Mouse (Mus musculus): Measurements from ENCODE around the gene Mgat5b.
A peak's percentile ranks its signal among the peaks of the same experiment; 100 is the strongest.

The Mgat5b gene

DNA sequence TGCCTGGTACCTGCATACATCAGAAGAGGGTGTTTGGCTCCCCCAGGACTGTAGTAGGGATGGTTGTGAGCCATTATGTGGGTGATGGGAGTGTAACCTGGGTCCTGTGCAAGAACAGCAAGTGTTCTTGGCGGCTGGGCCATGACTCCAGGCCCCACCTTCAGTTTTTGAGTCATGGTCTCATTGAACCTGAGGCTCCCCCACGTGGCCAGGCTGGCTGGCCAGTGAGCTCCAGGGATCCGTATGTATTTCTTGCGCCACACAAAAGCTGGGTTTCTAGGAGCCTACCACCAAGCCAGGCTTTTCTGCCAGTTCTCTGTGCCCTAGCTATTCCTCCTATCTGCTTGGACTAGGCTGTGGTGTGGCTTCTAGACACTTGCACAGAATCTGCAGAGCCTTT lies 63.9 kb downstream of the Mgat5b start:
- no peak for DNase-seq (ENCODE audit: low spot score)

DNA sequence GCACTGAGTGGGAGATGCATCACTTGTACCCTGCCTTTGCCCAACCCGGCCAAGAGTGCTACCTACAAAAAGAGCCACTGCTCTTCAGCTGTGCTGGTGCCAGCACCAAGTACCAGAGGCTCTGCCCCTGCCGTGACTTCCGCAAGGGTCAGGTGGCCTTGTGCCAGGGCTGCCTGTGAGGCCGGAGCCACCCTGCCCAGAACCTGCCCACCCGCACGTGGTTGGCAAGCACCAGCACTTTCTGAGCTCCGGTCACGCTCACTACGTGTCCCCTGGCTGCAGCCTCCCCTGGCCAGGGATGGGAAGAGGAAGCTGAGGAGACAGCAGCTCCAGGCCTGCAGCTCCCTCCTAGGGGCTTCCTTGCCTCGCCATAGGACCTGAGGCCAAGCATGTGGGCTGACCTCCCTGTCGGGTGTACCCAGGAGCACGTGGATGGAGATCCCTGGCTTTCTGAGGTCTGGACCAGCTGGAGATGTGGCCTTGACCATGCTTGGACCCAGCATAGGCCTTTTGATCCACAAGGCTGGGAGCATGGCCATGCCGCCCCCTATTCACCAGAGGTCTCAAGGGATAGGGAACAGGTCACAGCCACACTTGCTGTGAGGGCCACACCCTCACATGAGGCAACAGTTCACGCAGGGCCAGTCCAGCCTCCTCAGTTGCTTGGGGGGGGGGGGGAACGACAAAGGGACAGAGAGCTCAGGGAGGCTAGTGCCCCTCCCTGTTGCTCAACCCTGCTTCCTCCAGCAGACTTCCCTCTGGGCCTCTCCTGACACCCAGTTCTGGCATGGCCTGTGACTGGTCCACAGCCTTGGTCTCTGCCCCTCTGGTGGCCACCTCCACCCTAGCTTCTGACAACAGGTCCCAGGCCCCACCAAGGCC lies 67.1 kb downstream of the Mgat5b start:
- DNase-seq (ENCODE audit: low spot score) = no peak

DNA sequence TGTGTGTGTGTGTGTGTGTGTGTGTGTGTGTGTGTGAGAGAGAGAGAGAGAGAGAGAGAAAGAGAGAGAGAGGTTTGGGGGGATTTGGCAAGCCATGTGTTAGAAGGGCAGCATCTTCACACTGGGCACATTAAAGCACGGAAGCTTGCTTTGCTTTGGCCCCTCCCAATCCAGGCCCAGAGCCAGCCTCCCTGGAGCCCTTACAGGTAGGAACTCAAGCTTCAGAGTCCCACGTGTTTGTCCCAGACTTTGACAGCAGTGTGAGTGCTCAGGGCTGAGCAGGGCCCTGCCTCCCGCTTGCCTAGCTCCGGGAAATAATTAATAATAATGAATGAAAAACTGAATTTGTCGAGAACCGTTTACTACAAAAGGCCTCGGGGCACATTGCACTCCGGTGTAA lies 69.5 kb downstream of the Mgat5b start:
- DNase-seq (ENCODE audit: low spot score) = no peak

DNA sequence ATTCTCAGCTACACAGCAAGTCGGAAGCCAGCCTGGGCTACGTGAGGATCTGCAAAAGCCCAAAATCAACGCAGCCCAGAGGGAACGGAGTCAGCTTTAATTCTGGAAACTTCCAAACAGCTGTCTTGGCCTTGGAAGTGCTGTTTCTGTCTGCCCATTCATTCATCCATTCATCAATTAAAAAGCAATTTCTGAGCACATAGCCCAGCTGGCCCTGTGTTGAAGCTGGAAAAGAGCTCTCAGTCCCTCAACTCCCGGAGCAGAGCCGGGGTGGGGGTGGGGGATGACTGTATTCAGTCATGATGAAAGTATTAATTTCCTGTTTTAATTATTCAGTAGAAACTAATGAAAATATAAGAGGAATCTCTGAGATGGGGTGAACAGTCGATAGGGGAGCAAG lies 71.6 kb downstream of the Mgat5b start:
- no peak for DNase-seq (ENCODE audit: low spot score)

DNA sequence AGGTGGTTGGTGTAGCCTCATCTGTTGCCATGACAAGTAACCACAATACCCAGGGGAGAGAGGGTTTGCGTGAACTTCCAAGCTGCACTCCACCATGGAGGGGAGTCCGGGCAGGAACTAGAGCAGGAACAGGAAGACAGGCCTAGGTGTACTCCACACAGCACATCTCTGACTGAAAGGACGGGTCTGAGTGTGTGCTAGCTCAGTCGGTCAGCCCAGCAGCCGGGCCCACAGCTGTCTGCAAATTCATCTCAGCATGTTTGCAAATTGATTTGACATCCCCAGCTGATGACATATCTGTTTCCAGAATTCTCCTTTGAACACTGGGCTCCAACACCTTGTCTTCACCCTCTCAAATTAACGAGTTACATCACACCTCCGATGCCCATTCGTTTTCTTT lies 72.7 kb downstream of the Mgat5b start:
- no peak for DNase-seq (ENCODE audit: low spot score)

DNA sequence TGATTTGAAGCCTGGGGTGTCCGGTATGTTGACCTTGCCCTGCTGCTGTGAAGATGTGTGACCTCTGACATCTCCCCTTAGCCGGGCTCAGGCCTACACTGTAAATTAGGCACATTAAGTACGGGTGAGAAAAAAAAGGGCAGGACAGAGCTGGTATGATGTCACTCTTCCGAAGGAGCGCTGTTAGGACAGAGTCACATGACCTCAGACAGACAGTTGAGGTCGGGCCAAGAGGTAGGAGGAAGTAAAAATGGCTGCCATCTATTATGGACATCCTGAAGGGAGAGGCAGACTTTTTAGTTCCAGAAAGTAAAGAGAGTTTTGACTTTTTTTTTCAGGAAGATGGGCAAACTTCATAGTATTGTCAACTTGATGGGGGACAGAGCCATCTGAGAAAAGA lies 73.3 kb downstream of the Mgat5b start:
- DNase-seq (ENCODE audit: low spot score) = no peak

DNA sequence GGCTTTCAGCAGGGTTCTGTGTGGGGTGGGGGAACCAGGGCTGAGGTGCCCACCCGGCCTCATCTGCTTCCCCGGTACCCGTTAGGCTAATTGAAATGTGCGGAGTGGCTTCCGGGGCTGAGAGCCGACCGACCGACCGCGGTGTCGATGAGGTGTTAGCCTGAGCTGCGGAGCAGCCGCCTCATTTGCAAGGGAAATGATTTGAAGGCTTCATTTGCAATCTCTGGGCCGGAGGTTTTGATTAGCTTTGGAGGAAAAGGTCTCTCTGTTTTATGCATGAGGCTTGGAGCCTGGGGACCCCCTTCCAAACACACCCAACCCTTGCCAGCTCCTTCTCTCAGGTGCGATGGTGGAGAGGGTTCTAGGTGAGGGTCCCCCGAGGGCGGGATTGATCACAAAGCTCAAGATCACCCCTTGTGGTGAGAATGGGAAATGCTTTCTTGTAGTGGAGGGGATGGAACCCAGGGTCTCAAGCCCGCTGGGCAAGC lies 75.5 kb downstream of the Mgat5b start:
- peak; percentile 44 for DNase-seq (ENCODE audit: low spot score)

DNA sequence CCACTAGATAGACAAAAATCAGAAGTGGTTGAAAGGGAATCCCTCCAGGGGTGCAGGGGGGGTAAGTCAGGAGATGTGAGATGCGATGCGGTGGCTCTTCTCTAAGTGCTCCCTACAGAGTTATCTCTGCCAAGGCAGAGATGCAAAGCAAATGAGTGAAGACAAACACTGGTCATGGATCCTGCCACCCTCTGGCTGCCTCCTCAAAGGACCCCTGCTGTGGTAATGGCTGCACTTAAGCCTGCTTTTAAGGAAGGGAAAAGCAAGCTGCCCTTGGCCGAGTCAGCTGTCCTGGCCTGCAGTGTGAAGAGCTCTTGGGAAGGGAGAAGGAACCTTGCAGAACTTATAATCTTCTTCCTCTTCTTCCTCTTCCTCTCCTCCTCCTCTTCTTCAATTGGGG lies 78.3 kb downstream of the Mgat5b start:
- DNase-seq (ENCODE audit: low spot score) = no peak

DNA sequence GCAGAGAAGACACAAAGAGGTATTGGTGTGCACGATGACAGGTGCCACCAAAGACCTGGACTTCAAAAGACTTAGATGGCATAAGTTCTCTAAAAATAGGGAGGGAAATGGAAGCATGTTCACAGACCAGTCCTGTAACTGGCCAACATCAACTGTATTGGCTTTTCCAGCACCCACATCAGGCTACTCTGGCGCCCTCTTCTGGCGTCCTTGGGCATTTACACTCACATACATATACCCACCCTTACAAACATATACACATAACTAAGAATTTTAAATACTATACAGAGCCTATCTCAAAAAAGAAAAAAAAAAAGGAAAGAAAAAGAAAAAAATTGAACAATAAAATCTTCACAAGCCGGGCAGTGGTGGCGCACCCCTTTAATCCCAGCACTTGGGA lies 80.3 kb downstream of the Mgat5b start:
- no peak for DNase-seq (ENCODE audit: low spot score)

DNA sequence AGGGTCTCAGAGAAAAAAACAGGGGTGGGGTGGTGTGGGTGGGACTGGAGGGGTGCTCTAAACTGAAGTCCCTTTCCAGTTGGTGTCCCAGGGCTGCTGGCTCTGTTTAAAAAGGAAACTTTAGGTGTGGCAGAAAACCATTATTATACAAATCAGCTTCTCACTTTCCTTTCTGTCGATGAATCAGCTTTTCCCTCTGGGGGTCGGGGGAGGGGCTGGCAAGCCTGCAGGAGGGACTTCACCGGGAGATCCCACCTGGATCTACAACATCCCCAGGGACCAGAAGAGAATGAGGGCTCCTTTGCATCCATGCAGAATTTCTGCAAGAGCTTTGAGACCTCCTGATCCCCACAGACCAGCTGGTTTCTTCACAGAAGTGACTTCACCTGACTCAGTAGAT lies 81.6 kb downstream of the Mgat5b start:
- DNase-seq (ENCODE audit: low spot score) = no peak

DNA sequence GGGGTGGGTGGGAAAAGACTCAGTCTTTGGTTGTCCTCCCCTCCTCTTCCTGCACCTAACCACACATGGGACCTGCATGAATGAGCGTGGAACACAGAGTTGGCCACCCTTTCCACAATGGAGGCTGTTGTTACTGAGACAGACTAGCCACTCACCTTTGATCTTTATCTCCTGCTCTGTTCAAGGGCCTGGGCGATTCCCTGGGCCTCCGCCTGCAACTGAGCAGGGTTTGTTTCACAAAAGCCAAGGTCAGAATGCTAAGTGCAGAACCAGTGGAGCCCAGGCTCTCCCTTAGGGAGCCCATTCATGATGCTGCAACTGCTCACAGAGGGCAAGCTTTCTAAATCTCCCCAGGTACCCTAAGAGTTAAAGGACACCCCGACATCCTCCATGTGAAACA lies 83.1 kb downstream of the Mgat5b start:
- DNase-seq (ENCODE audit: low spot score) = no peak

DNA sequence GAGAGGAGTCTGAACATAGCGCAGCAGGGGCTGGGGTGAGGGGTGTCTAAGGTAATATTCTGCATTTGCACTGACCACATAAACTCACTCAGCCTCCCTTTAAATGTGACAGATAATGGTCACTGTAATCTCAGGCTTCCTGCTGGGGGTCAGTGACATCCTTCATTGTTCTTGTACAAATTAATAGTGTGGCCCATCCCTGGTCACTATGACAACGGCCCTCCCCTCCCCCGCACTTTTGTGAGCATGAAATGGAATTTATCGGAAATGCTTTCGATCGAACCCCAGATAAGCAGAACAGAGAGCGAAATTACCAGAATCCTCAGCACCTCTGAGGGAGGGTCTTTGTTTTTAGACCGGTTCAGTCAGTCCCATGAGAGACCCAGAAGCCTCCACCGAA lies 84.8 kb downstream of the Mgat5b start:
- DNase-seq (ENCODE audit: low spot score) = no peak

DNA sequence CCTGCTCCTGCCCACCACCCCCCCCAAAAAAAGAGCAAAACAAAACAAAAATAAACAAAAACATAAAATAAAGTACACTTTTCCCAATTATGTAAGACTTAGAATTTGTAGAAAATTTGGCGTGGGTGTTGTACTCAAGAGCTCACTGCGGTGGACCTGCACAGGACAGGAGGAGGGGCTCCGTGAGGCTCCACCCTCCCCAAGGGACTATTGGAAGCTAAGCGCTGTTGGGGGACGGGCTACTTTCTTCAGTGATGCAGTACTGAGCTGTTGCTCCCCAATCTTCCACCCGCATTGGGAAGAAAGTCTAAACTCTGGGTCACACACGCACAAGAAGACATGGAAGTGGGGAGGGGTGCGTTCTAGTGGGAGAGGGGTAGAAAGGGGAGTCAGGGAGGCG lies 85.6 kb downstream of the Mgat5b start:
- DNase-seq (ENCODE audit: low spot score) = no peak

DNA sequence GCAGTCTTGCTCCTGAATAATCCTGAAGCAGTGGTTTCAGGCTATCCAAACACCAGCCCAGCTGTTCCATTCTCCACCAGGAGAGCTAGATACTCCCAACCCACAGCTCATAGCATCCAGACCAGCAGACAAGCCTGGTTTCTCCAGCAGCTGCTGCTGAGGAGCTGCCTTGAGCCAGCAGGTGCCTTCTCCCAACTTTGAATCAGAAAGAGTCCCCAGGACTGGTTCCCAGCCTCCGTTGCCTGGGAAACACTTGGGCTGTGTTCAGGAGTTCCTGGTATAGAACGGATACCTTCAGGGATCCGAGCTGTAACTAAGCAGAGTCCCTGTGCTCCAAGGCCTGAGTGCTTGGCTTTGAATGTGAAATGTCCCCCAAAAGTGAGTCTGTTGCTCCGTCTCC lies 98.8 kb downstream of the Mgat5b start:
- DNase-seq (ENCODE audit: low spot score) = no peak

DNA sequence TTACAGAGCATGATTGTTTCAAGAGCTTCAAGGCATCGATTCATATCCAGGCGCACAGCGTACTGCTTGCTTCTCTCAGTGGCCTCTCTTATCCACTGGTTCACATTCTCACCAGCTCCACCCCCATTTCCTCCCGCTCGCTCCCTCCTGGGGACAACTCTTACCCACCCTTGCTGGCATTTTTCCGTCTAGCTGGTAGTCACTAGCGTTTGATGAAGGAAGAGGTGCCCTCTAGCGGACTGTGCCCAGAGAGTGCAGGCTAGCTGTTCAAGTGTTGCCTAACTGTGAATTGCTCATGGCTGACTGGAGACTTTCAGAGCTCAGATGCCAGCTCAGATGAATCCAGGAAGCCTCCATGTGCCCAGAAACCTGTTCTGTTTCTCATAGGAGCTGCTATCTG lies 99.7 kb downstream of the Mgat5b start:
- peak; percentile 90 for DNase-seq (ENCODE audit: low spot score)

DNA sequence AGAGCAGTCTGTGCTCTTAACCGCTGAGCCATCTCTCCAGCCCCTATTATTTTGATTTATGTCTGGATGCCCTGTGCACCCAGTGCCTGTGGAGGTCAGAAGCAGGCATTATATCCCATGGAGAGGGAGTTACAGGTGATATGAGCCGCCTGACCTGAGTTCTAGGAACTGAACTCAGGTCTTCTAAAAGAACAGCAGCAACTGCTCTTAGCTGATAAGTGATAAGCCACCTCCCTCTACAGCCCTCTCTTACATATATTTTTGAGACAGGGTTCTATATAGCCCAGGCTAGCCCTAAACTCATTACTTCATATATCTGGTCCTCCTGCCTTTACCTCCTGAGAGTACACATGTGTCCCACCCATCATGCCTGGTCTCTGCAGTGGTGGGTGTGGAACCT lies 102.4 kb downstream of the Mgat5b start:
- DNase-seq (ENCODE audit: low spot score) = no peak

DNA sequence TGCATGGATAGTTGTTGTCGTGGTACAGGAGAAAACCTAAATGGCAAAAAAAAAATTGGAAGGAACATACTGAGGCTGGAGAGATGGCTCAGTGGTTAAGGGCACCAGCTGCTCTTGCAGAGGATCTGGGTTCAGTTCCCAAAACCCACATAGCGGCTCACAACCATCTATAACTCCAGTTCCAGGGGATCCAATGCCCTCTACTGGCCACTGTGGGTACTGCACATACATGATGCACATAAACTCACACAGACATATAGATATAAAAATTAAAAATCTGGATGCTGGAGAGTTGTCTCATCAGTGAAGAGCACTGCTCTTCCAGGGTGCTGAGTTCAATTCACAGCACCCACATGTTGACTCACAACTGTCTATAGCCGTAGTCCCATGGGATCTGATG lies 104.9 kb downstream of the Mgat5b start:
- no peak for DNase-seq (ENCODE audit: low spot score)

DNA sequence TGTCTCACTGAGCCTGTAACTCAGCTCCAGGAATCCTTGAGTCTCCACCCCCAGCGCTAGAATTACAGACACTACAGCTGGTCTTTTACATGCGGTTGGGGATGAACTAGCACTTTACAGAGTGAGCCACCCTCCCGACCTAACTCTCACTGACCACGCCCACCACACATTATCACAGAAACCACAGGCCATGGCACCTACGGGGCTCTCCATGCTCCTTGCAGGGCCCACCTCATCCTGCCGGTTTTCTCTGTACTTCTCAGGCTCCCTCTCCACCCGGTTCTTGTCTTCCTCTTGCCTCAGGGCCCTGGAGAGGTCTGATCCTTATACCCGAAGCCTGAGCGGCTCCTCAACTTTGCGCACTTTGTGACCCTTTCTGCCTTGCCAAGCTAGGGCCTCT lies 109.0 kb downstream of the Mgat5b start:
- no peak for DNase-seq (ENCODE audit: low spot score)

DNA sequence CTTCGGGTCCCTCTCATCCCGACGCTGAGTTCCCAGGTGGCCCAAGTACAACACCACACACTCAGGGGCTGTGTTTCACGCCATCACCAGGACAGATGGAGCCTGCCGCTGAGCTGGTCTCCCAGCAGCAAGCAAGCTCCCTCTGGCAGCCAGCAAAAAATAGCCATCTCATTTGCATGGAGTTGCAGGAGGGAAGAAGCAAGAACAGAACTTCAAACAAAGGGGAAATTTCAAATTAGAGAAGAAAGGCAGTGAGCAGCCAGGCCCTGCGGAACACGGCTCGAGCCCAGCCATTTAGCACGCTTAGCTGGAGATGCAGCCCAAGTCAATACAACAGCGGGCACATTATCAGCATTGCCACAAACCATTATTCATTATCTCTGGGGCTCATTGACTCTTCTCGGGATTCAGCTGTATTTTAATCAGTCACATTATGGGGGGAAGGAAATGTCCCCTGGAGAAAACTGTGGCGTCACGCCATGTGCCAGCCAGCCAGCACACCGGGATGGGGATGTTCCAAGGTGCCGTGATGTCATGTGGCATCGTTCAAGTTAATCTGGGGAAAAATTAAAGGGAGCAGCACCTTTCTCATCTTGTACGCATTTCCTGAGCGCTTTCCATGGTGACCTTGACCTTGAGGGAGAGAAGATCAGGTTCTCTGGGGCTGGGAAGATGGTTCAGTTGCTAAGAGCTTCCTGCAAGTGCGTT lies 110.4 kb downstream of the Mgat5b start:
- DNase-seq (ENCODE audit: low spot score) = no peak

DNA sequence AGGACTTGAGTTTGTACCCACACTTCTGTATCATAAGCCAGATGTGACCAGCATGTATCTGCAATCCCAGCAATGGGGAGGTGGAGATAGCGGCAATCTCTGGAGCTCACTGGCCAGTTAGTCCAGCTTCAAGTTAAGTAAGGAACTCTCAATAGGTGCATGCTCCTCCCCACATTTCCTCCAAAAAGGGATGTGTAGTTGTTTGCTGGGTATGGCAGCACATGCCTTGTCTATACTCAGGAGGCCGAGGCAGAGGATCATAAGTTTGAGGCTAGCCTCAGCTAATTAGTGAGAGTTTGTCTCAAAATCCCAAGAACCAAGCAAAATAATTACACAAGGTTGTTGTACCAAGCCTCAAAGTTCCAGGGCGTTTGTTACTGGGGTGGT lies 110.9 kb downstream of the Mgat5b start:
- no peak for DNase-seq (ENCODE audit: low spot score)

DNA sequence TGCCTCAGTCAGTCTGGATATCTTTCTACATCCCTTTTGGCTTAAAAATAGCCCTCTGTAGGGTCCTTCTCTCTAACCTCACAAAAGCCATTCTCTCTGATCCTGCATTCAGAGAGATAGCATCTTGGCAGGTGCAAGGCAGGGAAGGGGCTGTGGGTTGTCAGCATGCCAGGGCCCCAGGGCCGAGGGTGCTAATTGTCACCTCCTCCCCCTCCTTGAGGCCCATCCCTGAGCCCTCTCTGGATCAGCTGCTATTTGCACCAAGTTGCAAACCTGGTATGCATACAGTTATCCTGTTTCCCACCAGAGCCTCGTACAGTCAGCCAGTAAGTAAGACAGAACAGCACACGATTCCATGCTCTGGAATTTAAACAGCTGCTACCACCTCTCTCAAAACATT lies 111.4 kb downstream of the Mgat5b start:
- no peak for DNase-seq (ENCODE audit: low spot score)

DNA sequence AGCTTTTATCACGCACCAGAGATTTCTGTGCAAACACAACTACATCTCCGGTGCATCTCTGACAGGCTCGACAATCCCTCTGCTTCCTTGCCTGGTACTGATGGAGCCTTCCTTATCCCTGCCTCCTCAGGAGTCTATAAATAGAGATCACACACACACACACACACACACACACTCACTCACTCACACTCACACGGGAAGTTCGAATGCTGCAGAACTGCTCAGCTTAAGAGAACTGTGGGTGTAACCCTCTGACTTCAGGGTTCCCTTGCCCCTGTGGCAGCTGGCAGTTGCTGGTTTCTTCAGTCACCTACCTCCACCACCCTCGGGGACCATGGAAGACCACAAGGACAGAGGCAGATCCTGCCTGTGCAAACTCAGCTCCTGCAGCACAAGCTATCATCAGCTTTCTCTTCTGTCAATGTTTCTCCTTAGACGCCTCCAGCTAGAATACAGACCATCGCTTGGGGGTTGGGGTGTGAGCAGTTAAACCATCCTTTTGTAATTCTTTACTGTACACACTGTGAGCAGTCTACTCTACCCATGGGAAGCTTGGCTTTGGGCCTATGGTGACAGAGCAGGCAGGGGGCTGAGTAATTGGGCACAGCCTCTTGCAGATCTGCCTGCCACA lies 111.9 kb downstream of the Mgat5b start:
- no peak for DNase-seq (ENCODE audit: low spot score)

DNA sequence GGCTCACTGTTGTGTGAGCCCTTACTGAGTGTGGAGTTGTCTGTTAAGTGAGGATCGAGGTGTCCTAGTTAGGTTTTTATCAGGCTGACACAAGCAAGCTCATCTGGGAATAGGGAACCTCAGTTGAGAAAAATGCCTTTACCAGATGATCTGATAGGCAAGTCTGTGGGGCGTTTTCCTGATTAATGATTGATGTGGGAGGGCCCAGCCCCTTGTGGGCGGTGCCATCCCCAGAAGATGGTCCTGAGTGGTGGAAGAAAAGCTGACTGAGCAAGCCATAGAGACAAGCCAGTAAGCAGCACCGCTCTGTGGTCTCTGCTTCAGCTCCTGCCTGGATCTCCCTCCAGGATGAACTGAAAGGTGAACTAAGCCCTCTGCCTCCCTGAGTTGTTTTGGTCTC lies 112.6 kb downstream of the Mgat5b start:
- DNase-seq (ENCODE audit: low spot score) = no peak
